Mouse (Mus musculus) heart, adult 18-20 months (tissue): ENCODE measurements around the gene Tcl1b2. TPM values are rescaled to one million over a fixed set of nuclear protein-coding genes. Genes with fewer than 3 reads are reported as not detected.
"Not testable (repeated sequence)": the region's sequence is repeated elsewhere in the genome, so short reads cannot be mapped to it uniquely, and the experiment has no call there.

Experiments used
- DNase-seq, 2 experiments: peaks; one replicate each; pipeline ENCODE4 v3.0.0; 2021 to 2022; ENCODE audit warnings: mixed read lengths in 1 of 2
- long read RNA-seq, 2 experiments: library from polyadenylated mRNA; stranded (forward); transcript quantifications; one replicate each; pipeline ENCODE4 v2.0.0; 2021
- total RNA-seq, 2 experiments: library from RNA; stranded (reverse); gene quantifications; 2 replicates each; pipeline ENCODE4 v1.2.3; 2021

The Tcl1b2 gene
- not detected for total RNA-seq
- long read RNA-seq, experiment 1, result 0 reads
- long read RNA-seq, experiment 2, result 0 reads

DNA sequence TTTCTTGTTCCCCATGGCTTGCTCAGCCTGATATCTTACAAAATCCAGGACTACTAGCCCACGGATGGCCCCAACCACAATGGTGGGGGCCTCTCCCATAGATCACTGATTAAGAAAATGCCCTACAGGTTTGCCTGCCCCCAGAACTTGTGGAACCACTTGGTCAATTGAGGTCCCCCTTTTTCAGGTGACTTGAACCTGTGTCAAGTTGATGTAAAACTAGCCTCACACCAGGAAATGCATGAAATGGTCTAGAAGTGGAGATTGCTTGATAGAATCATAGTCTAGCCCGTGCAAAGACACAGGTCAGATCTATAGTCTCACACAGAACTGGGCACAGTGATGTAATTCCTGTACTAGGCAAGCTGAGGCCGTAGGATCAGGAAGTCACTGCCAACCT lies at the start of gene Tcl1b2:
Gene Tcl1b2, plus strand, starts transcription at position 301 of the 400 bp plus-strand sequence.
- no peak for DNase-seq

GRCm38 (mm10) chr12:105099466-105100044 lies 46.3 kb upstream of the Tcl1b2 start:
- DNase-seq, result no peak

DNA sequence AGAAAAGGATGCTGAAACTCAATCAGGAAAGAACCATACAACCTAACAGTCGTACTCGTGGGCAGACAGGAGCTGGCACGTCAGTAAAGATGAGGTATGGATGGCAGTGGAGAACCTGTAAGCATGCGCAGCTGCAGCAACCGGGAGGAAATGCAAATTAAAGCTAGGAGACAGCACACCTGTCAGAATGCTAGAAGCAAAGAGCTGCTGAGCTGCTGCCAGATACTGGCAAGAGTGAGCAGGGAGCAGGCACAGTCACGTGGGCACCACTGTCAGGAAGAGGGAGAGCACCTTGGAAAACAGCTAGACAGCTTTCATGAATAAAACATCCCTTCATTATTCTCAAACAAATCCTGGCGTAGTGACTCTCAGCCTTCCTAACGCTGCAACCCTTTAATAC lies 42.9 kb upstream of the Tcl1b2 start:
- no peak for DNase-seq

- peak; percentile 30 to 76 for DNase-seq
Observed at GRCm38 (mm10) chr12:105104036-105104435, 41.8 kb upstream of the Tcl1b2 start.

DNA sequence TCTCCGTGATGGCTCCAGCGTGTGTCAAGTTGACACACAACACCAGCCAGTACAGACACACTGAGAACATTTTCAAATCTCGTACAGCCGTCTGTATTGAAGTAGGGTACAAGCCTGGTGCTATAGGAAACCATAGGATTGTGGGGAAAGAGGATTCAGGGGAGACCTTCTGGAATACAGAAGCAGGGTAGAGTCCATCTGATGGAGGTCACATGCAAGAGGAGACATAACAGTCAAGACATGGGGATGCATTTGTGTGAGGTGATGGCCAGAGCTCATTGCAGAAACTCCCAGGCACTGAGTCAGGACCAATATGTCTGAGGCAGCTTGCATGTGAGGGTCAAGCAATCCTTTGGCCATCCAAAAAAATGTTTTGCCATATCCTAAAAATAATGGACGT lies 40.5 kb upstream of the Tcl1b2 start:
- DNase-seq, result no peak

GRCm38 (mm10) chr12:105108856-105109255 lies 37.0 kb upstream of the Tcl1b2 start:
- no peak for DNase-seq

- DNase-seq, result peak in 1 of 2 experiments; percentile 9
Observed at GRCm38 (mm10) chr12:105109406-105109805, 36.4 kb upstream of the Tcl1b2 start.

GRCm38 (mm10) chr12:105109812-105110211 lies 36.0 kb upstream of the Tcl1b2 start:
- DNase-seq, result no peak

GRCm38 (mm10) chr12:105112321-105112988 lies 33.4 kb upstream of the Tcl1b2 start:
- DNase-seq, result no peak

GRCm38 (mm10) chr12:105116648-105117047 lies 29.2 kb upstream of the Tcl1b2 start:
- no peak for DNase-seq

DNA sequence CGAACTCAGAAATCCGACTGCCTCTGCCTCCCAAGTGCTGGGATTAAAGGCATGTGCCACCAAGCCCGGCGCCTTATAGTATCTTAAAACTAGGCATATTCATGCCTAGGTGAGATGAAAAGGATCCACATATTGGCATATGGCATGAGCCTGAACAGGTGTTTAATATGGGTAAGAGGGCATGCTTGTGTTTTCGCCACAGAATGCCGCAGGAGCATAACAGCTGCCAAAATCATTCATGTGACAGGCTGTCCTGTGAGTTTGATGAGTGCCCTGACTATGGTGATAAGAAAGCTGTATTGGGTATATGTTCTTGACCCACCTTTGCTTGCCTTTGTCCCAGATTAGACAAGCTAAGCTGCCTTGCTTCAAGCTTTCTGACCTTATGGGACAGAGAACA lies 20.5 kb upstream of the Tcl1b2 start:
- no peak for DNase-seq

DNA sequence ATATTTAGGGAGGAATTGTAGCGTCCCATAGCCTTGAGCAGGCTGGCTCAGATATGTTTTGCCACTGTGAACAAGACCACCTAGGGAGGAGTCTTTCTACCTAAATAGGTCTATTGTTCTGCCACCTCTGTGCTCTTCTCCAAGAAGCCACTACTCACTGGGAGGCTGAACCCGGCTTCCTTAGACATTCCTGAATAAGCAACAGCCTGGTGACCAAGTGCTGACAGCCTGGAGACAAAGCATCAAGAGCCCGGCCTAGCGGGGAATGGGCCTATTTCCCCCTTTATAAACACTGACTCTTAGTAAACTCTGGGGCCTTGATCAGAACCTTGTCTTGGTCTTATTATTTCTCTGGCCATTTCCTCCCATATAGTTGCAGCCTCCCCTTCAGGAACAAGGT lies 19.3 kb upstream of the Tcl1b2 start:
- DNase-seq, result no peak

DNA sequence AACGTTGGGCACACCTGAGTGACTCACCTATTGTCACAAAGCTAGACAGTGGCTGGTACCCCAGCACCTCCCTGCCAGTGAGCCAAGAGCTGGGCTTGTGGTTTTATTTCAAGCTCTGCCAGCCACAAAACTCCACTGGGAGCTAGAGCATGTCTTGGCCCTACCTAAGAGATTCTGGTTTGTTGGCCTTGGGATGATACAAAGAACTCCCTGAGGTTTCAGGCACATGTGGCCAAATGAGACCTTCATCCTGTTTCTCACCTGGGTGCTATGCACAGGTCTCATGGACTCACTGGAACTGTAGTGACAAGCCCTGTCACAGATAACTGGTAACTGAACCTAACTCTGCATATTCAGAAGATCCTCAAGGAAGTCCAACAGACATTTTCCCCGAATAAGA lies 18.2 kb upstream of the Tcl1b2 start:
- no peak for DNase-seq

DNA sequence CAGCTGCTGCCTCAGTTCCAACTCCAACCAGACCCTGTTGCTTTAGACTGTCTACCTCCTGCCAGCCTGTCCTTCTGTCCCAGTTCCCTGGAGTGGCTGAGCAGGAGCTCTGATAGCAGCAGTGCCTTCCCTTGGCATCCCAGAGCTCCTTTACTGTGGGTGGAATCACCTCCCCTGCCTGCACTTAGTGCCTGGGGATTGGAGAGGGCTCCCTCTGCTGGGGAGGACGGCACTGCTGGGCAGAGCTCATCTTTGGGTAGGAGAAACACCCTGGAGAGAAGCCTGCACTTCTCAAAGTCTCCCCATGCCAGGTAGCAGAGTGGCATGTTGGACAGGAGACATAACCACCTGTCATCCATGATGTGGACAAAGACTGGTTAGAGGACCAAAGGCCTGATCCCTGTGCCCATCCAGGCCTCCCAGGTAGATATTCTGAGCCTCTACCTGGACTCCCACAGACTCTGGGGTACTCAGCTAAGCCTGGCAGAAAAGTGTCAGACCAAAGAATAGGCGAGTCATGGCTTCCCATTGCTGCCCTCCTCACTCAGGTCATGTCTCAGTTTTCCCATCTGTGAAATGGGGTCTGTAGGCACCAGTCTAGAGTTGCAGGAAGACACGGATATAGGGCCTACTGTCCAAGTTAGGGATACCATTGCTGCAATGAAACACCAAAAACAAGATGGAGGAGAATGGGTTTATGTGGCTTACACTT lies 16.2 kb upstream of the Tcl1b2 start:
- DNase-seq, result not testable (repeated sequence)

DNA sequence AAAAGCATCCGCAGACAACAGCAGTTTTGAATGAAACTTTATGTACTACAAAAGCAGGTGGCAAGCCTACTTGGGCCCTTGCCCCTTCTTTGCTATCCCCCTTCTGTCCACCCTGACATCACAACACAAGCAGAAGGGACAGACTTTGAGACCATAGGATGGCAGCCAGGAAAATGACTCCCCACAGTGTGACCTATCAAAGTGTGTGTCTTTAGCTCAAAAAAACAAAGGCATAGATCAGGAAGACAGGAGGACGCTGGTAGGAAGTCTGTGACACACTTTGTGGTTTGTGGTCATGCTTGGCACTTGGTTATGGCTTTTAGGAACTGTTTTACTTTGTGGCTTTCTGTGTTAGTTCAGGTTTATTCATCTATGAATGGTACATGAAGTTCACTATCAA lies 11.6 kb upstream of the Tcl1b2 start:
- DNase-seq, result not testable (repeated sequence)

DNA sequence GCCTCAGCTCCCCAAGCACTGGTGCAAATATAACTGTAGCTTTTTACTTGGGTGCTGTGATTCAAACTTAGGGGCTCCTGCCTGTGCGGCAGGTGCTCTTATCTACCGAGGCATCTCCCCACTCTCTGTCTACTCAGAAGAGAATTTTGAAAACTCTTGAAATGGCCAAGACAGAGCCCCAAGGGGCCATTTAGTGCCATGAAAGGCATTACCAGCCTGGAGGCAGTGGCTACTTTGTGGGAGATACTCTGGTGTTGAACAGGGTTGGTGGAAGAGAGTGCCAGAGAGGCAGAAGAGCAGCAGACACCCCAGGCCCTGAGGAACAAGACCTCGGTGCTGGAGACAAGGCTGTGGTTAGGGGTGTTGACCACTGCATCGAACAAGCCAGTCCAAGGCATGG lies 11.0 kb upstream of the Tcl1b2 start:
- not testable (repeated sequence) for DNase-seq

DNA sequence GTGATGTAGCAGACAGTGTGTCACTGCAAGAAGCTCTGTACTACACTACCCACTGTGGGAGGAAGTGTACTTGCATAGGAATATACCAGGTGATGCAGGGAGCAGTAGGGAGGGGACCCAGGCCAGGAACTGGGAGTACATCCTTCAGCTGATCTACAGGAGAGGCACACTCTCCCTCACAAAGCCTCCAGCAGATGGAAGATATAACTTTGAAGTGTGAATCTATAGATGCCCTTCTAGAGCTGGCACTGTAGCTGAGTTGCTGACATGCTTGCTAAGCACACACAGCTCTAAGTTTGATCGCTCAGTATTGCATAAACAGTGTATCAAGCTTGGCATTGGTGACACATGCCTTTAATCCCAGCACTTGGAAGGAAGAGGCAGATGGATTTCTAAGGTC lies 8.1 kb upstream of the Tcl1b2 start:
- DNase-seq, result not testable (repeated sequence)

- no peak for DNase-seq
Observed at GRCm38 (mm10) chr12:105143096-105143495, 2.7 kb upstream of the Tcl1b2 start.

DNA sequence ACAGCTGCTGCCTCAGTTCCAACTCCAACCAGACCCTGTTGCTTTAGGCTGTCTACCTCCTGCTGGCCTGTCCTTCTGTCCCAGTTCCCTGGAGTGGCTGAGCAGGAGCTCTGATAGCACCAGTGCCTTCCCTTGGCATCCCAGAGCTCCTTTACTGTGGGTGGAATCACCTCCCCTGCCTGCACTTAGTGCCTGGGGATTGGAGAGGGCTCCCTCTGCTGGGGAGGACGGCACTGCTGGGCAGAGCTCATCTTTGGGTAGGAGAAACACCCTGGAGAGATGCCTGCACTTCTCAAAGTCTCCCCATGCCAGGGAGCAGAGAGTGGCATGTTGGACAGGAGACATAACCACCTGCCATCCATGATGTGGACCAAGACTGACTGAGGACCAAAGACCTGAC lies 886 bp upstream of the Tcl1b2 start:
- not testable (repeated sequence) for DNase-seq

DNA sequence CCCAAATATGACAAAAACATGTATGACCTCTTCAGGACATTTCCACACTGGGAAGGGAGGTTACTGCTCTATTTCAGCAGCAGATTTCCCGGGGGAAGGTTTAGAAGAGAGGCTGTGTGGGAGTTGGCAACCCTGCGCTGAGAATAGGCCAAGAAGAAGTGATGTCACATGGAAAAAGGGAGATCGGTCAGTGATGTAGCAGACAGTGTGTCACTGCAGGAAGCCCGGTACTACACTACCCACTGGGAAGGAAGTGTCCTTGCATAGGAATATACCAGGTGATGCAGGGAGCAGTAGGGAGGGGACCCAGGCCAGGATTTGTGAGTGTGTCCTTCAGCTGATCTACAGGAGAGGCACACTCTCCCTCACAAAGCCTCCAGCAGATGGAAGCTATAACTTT lies 9.5 kb downstream of the Tcl1b2 start:
- peak in 1 of 2 experiments; percentile 14 for DNase-seq

- no peak for DNase-seq
Observed at GRCm38 (mm10) chr12:105158842-105159241, 13.0 kb downstream of the Tcl1b2 start.

DNA sequence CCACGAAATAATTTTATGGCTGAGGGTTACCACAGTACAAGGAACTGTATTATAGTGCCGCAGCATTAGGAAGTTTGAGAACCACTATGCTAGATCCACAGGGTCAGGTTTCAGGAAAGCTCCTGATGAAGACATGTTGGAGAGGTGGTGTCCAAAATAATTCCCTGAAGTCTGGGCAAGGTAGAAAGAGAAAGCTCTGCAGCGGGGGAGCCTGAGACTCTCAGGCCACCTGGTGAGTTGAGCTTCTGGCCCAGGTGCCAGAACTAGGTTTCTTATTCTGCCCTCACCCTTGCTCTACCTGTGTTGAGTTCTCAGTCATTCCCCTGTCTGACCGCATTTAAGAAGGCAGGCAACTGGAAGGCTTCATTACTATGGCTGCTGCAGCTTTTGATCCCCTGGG lies 13.6 kb downstream of the Tcl1b2 start, which contains the start of gene Tcl1b1:
Gene Tcl1b1, plus strand, starts transcription at position 301 of the 400 bp plus-strand sequence.
- no peak for DNase-seq

DNA sequence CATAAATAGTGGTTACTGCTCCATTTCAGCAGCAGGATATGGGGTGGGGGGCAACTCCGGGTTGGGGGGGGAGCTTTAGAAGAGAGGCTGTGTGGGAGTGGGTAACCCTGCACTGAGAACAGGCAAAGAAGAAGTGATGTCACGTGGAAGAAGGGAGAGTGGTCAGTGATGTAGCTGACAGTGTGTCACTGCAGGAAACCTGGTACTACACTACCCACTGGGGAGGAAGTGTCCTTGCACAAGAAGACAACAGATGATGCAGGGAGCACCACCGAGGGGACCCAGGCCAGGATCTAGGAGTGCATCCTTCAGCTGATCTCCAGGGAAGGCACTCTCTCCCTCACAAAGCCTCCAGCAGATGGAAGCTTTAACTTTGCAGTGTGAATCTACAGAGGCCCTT lies 20.9 kb downstream of the Tcl1b2 start:
- DNase-seq, result no peak
